ENCODE assay signal across 10 mouse cellular contexts in genomic region chr19:45695496-45696280, GRCm38 (mm10). TPM values are rescaled to one million over a fixed set of nuclear protein-coding genes. Genes with fewer than 3 reads are reported as not detected.
DNase-seq lines count a peak whose midpoint lies in the region; ATAC-seq and TF ChIP-seq lines count a peak whose summit lies in the region.
"Had no signal": no experiment of that assay in that cellular context is flagged by ENCODE, and none has a peak within 500 bp of the region (broad histone marks: within the 10 kb centered on the region; RNA-seq: fewer than 3 reads in every experiment).

No protein-coding gene starts in this region.

- ATAC-seq in forebrain, embryonic 16.5 days: no peak
- ATAC-seq in limb, embryonic 13.5 days (ENCODE audit: low FRiP score, low read depth): no peak

- no peaks in the 10 kb centered on the region for H3K4me1 ChIP-seq in kidney, adult 2 months (ENCODE audit: control insufficient read depth, insufficient read depth, low read length)
- H3K4me1 ChIP-seq in forebrain, embryonic 16.5 days (replicated peaks; ENCODE audit: control insufficient read depth, insufficient read depth, low read length): no peaks in the 10 kb centered on the region
- peaks cover 13% of the 10 kb centered on the region; the same call in 1 of the 2 replicates for H3K4me1 ChIP-seq in limb, embryonic 13.5 days

- 0 out of 2 replicates have a peak, but pooled peaks cover 1% of the 10 kb centered on the region for H3K27me3 ChIP-seq in kidney, adult 2 months (replicated peaks; ENCODE audit: control insufficient read depth, insufficient read depth, low read length)
- 0 out of 2 replicates have a peak, but pooled peaks cover 5% of the 10 kb centered on the region for H3K27me3 ChIP-seq in forebrain, embryonic 16.5 days (replicated peaks; ENCODE audit: control insufficient read depth, insufficient read depth, low read length)
- no peaks in the 10 kb centered on the region; the same call in 1 of the 2 replicates for H3K27me3 ChIP-seq in limb, embryonic 13.5 days

- H3K36me3 ChIP-seq in kidney, adult 2 months (ENCODE audit: control insufficient read depth, insufficient read depth, low read length): no peaks in the 10 kb centered on the region
- no peaks in the 10 kb centered on the region for H3K36me3 ChIP-seq in forebrain, embryonic 16.5 days (ENCODE audit: control insufficient read depth, insufficient read depth)
- no peaks in the 10 kb centered on the region for H3K36me3 ChIP-seq in limb, embryonic 13.5 days

- no peaks in the 10 kb centered on the region for H3K9me3 ChIP-seq in forebrain, embryonic 16.5 days (ENCODE audit: control insufficient read depth, low read length)
- no peaks in the 10 kb centered on the region for H3K9me3 ChIP-seq in limb, embryonic 13.5 days

- peak; percentile 25 to 56 for DNase-seq in kidney, postnatal 4 days
- DNase-seq in kidney, adult 2 months: no peak
- peak; percentile 34 for DNase-seq in embryo, embryonic 9.5 days (ENCODE audit: extremely low spot score)
- DNase-seq in spleen, postnatal 14 days (ENCODE audit: low spot score in 2 of 2): no peak
- DNase-seq in spleen, adult 12 weeks (ENCODE audit: low spot score): no peak
- DNase-seq: layer of hippocampus, postnatal 36 days; lung, postnatal 36 days; thymus, adult 2 months had no signal

- no peak overlapping the region for H3K4me2 ChIP-seq in forebrain, embryonic 16.5 days (ENCODE audit: low read length)
- peak overlapping the region; percentile 23; the same call in 1 of the 2 replicates for H3K4me2 ChIP-seq in limb, embryonic 13.5 days (replicated peaks)

- no peak for TF ChIP-seq POLR2A in kidney, adult 2 months (IDR thresholded peaks at IDR 0.05; ENCODE audit: low read depth, low read length)

- H3K27ac ChIP-seq in kidney, adult 2 months (ENCODE audit: insufficient read depth, low read depth, low read length): no peak overlapping the region
- H3K27ac ChIP-seq in forebrain, embryonic 16.5 days (ENCODE audit: low read length): no peak overlapping the region
- no peak overlapping the region for H3K27ac ChIP-seq in limb, embryonic 13.5 days

- no peak for TF ChIP-seq CTCF in kidney, adult 2 months (conservative IDR thresholded peaks at IDR 0.05; ENCODE audit: insufficient read depth, insufficient read length, low read depth, low read length)

- H3K4me3 ChIP-seq in kidney, adult 2 months (ENCODE audit: insufficient read depth, low read depth, low read length): no peak overlapping the region
- no peak overlapping the region for H3K4me3 ChIP-seq in forebrain, embryonic 16.5 days (replicated peaks; ENCODE audit: low read length)
- H3K4me3 ChIP-seq in limb, embryonic 13.5 days: no peak overlapping the region

- H3K9ac ChIP-seq in forebrain, embryonic 16.5 days (replicated peaks; ENCODE audit: low read depth, low read length): 0 out of 2 replicates have a peak overlapping the region, but pooled peaks have one; percentile 7
- no peak overlapping the region for H3K9ac ChIP-seq in limb, embryonic 13.5 days

- 32% methylated on average over 25 of the region's 25 CpGs for WGBS in kidney, adult 2 months
- 29% methylated on average over 25 of the region's 25 CpGs for WGBS in forebrain, embryonic 16.5 days
- WGBS in limb, embryonic 13.5 days: 45% methylated on average over 25 of the region's 25 CpGs

RNA-seq across cellular contexts. Expression of gene Fbxw4, which starts 35.6 kb away (rescaled TPM):
- 43.0 and 56.4 TPM in 2 replicates for polyA plus RNA-seq in kidney, adult 2 months (2012; rRNA removed)
- 3.2 and 5.7 TPM in 2 replicates for polyA plus RNA-seq in forebrain, embryonic 16.5 days (2015; fragmentation: Nextera tagmentation; extraction: Ambion mirVana)
- 4.5 and 5.6 TPM in 2 replicates for polyA plus RNA-seq in limb, embryonic 13.5 days (2015; fragmentation: Nextera tagmentation; extraction: Ambion mirVana)

RNA-seq across cellular contexts. Expression of gene Fgf8, which starts 47.0 kb away (rescaled TPM):
- not detected in 2 replicates for polyA plus RNA-seq in kidney, adult 2 months (2012; rRNA removed)
- polyA plus RNA-seq in forebrain, embryonic 16.5 days (2015; fragmentation: Nextera tagmentation; extraction: Ambion mirVana): 0.31 and 0.43 TPM in 2 replicates
- 2.7 and 3.5 TPM in 2 replicates for polyA plus RNA-seq in limb, embryonic 13.5 days (2015; fragmentation: Nextera tagmentation; extraction: Ambion mirVana)

RNA-seq across cellular contexts. Expression of gene Npm3, which starts 53.7 kb away (rescaled TPM):
- 36.9 and 42.3 TPM in 2 replicates for polyA plus RNA-seq in kidney, adult 2 months (2012; rRNA removed)
- 6.7 and 10.6 TPM in 2 replicates for polyA plus RNA-seq in forebrain, embryonic 16.5 days (2015; fragmentation: Nextera tagmentation; extraction: Ambion mirVana)
- polyA plus RNA-seq in limb, embryonic 13.5 days (2015; fragmentation: Nextera tagmentation; extraction: Ambion mirVana): 15.4 and 16.8 TPM in 2 replicates

Comparison
In these comparisons a context has a peak if more than half of its experiments do, and no peak if none do; other contexts are left out.
1. DNase-seq: peak in kidney, postnatal 4 days (2 of 2) and embryo, embryonic 9.5 days (single experiment); none in kidney, adult 2 months (single experiment), spleen, postnatal 14 days (0 of 2) and spleen, adult 12 weeks (single experiment).